Mouse (Mus musculus) midbrain, embryonic 12.5 days (tissue): ENCODE data around the gene Cyp2d34. TPM values are rescaled to one million over a fixed set of nuclear protein-coding genes. Genes with fewer than 3 reads are reported as not detected.

Source experiments
- ATAC-seq: fragments of 200-750 bp; cut with Nextera tagmentation; 2 replicates; pipeline ENCODE4 v1.8.0; 2017; ENCODE audit warnings: low read depth, moderate TSS enrichment, moderate library complexity; ENCODE audit not compliant: low FRiP score
- H3K27ac ChIP-seq: fragments of 300-500 bp; sonication (generic); replicated peaks from 2 replicates; pipeline ENCODE4 v1.5.1; 2016; ENCODE audit warnings: mild to moderate bottlenecking
- H3K27me3 ChIP-seq: fragments of 300-500 bp; sonication (generic); 2 replicates; pipeline ENCODE4 v1.6.1; 2016; ENCODE audit warnings: mild to moderate bottlenecking
- H3K36me3 ChIP-seq: fragments of 300-500 bp; sonication (generic); 2 replicates; pipeline ENCODE4 v1.6.1; 2016
- H3K4me1 ChIP-seq: fragments of 300-500 bp; sonication (generic); 2 replicates; pipeline ENCODE4 v1.6.1; 2016
- H3K4me2 ChIP-seq: fragments of 300-500 bp; sonication (generic); replicated peaks from 2 replicates; pipeline ENCODE4 v1.6.1; 2016; ENCODE audit warnings: mild to moderate bottlenecking, moderate library complexity
- H3K4me3 ChIP-seq: fragments of 300-500 bp; sonication (generic); 2 replicates; pipeline ENCODE4 v1.5.1; 2016; ENCODE audit warnings: mild to moderate bottlenecking
- H3K9ac ChIP-seq: fragments of 300-500 bp; sonication (generic); replicated peaks from 2 replicates; pipeline ENCODE4 v1.6.1; 2016; ENCODE audit warnings: mild to moderate bottlenecking, moderate library complexity
- H3K9me3 ChIP-seq: fragments of 300-500 bp; sonication (generic); 2 replicates; pipeline ENCODE4 v1.6.1; 2016; ENCODE audit warnings: mild to moderate bottlenecking
- WGBS: fragments of 180-500 bp; shearing (Covaris S2); methylation state at CpG from one replicate; pipeline ENCODE4 v1.1.7; 2016; 5-methylcytosine and 5-hydroxymethylcytosine counted together
- microRNA-seq: library from miRNA; unstranded; fragments of <30 nt; microRNA quantifications from one replicate; pipeline ENCODE4, GENCODE M21; 2017
- polyA plus RNA-seq: library from polyadenylated mRNA; unstranded; fragments of >200 nt; fragmentation: Nextera tagmentation; extraction: Ambion mirVana; gene quantifications from 2 replicates; pipeline ENCODE4 v1.2.1, GENCODE M21; 2016

Gene Cyp2d34
- polyA plus RNA-seq, 1 experiment from 2014 or later = not detected

- no peaks in the 10 kb centered on the region for H3K4me1 ChIP-seq
- WGBS = 91% methylated on average over 9 of the region's 9 CpGs
- ATAC-seq = no peak
These were observed 2.3 kb downstream of the Cyp2d34 start for GRCm38 (mm10) chr15:82618362-82619020.

DNA sequence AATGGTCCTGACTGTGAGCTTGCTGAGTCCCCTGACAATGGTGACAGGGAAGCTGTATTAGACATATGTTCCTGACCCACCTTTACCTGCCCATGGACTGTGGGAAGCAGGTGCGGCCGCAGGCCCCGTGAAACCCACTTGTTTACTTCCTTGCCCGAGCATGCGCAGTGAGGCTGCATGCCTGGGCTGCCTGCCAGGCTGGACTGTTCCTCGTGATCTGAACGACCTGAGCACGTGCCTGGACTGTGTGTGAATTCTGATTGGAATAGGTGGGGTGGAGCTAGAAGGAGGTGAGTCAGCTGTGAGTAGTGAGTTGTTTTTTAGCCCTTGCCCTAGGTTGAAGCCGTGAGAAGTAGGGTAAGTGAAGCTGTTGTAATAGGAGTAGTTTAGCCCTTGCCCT, 38.1 kb downstream of the Cyp2d34 start:
- Histone ChIP-seq H3K4me1 (no peaks in the 10 kb centered on the region), H3K27me3 (no peaks in the 10 kb centered on the region), H3K36me3 (no peaks in the 10 kb centered on the region), H3K9ac (no peak overlapping the region), H3K9me3 (0 out of 2 replicates have a peak, but pooled peaks cover 2% of the 10 kb centered on the region), H3K4me3 (no peak overlapping the region), H3K4me2 (no peak overlapping the region), H3K27ac (no peak overlapping the region)
- no peak for ATAC-seq
- WGBS = 93% methylated on average over 9 of the region's 9 CpGs

More at GRCm38 (mm10) chr15:82618362-82619020, 2.3 kb downstream of the Cyp2d34 start:
- Histone ChIP-seq H3K4me3 (no peak overlapping the region), H3K4me2 (no peak overlapping the region), H3K36me3 (no peaks in the 10 kb centered on the region), H3K9me3 (no peaks in the 10 kb centered on the region), H3K27me3 (no peaks in the 10 kb centered on the region), H3K9ac (no peak overlapping the region), H3K27ac (no peak overlapping the region)

GRCm38 (mm10) chr15:82579071-82579470, 41.7 kb downstream of the Cyp2d34 start:
- WGBS = 86% methylated on average over 2 of the region's 2 CpGs
- H3K4me1 ChIP-seq = no peaks in the 10 kb centered on the region
- H3K9me3 ChIP-seq = no peaks in the 10 kb centered on the region
- no peak overlapping the region for H3K9ac ChIP-seq
- no peak overlapping the region for H3K4me2 ChIP-seq
- no peaks in the 10 kb centered on the region for H3K27me3 ChIP-seq
- no peak overlapping the region for H3K4me3 ChIP-seq
- H3K27ac ChIP-seq = no peak overlapping the region
- no peak for ATAC-seq
- H3K36me3 ChIP-seq = no peaks in the 10 kb centered on the region

DNA sequence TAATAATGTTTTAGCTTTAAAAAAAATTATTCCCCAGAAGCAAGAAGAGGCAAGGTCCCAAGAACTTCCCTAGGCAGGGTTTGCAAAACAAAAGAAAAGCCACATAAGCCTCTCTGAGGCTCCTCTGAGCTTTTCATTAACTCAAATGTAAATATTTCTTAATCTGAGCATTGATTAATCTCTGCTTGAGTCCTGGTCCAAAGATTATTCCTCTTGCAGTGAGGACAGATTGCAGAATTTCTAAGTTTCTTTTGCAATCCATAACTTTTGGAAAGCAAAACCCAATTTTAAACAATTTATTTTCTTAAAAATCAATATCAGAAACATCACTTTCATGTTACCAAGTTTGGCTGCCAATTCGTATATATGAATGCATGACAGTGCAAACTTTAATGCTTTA, 47.9 kb downstream of the Cyp2d34 start:
- Histone ChIP-seq H3K9ac (no peak overlapping the region), H3K9me3 (no peaks in the 10 kb centered on the region), H3K4me2 (no peak overlapping the region), H3K27ac (no peak overlapping the region), H3K4me3 (no peak overlapping the region), H3K36me3 (no peaks in the 10 kb centered on the region), H3K27me3 (no peaks in the 10 kb centered on the region), H3K4me1 (no peaks in the 10 kb centered on the region)
- ATAC-seq = no peak
- 89% methylated on average over 1 of the region's 1 CpGs for WGBS

Small RNAs within 50 kb of the gene (microRNA-seq; reads per million reads assigned to microRNA genes)
- gene Gm27463 = not detected
- not detected for gene Gm27742

Other genes with a start within 250 kb of the Cyp2d34 start
- 2.3 and 2.8 TPM in 2 replicates for gene Cyp2d22, start 240.7 kb downstream of the Cyp2d34 start, polyA plus RNA-seq
- gene Cyp2d11, start 226.9 kb downstream of the Cyp2d34 start, polyA plus RNA-seq = not detected in 2 replicates
- gene Cyp2d10, start 213.8 kb downstream of the Cyp2d34 start, polyA plus RNA-seq = not detected in 2 replicates
- gene Cyp2d9, start 187.5 kb downstream of the Cyp2d34 start, polyA plus RNA-seq = not detected in 2 replicates
- not detected in 2 replicates for gene Cyp2d12, start 65.9 kb downstream of the Cyp2d34 start, polyA plus RNA-seq
- gene Cyp2d40, start 143.2 kb upstream of the Cyp2d34 start, polyA plus RNA-seq = not detected in 2 replicates
- not detected in 2 replicates for gene Cyp2d26, start 173.3 kb upstream of the Cyp2d34 start, polyA plus RNA-seq